Mouse (Mus musculus) C2C12 (cell line): ENCODE results near the gene Tfcp2l1. TPM values are rescaled to one million over a fixed set of nuclear protein-coding genes. Genes with fewer than 3 reads are reported as not detected.

Experiments
- H3K27me3 ChIP-seq: one replicate; pipeline ENCODE4 v1.6.1; 2011; ENCODE audit not compliant: control insufficient read depth, insufficient read depth, insufficient read length
- H3K36me3 ChIP-seq: one replicate; pipeline ENCODE4 v1.6.1; 2011; ENCODE audit not compliant: control insufficient read depth, insufficient read depth
- H3K4me3 ChIP-seq: one replicate; pipeline ENCODE4 v1.5.1; 2011; ENCODE audit warnings: mild to moderate bottlenecking, control low read depth; ENCODE audit not compliant: poor library complexity, insufficient read depth, severe bottlenecking
- H3K79me2 ChIP-seq: one replicate; pipeline ENCODE4 v1.6.1; 2011; ENCODE audit not compliant: control insufficient read depth, insufficient read depth
- H3K79me3 ChIP-seq: one replicate; pipeline ENCODE4 v1.6.1; 2011; ENCODE audit warnings: low read depth, control low read depth
- H3ac ChIP-seq: one replicate; pipeline ENCODE3; 2011; ENCODE audit warnings: low read depth; ENCODE audit not compliant: control insufficient read depth, insufficient read length
- CEBPB ChIP-seq: IDR thresholded peaks from one replicate; pipeline ENCODE4 v1.6.1; 2011; ENCODE audit warnings: low read depth, mild to moderate bottlenecking, control low read depth, moderate library complexity
- CTCF ChIP-seq: IDR thresholded peaks from one replicate; pipeline ENCODE4 v1.5.1; 2011; ENCODE audit not compliant: control insufficient read depth, insufficient read depth, insufficient read length
- FOSL1 ChIP-seq: IDR thresholded peaks from one replicate; pipeline ENCODE4 v1.8.0; 2011; ENCODE audit warnings: mild to moderate bottlenecking, low read length; ENCODE audit not compliant: poor library complexity, insufficient read depth, severe bottlenecking
- MAX ChIP-seq: IDR thresholded peaks from one replicate; pipeline ENCODE4 v1.6.1; 2011; ENCODE audit warnings: mild to moderate bottlenecking, control low read depth
- MYOD1 ChIP-seq: IDR thresholded peaks from one replicate; pipeline ENCODE4 v1.6.1; 2011; ENCODE audit warnings: low read depth; ENCODE audit not compliant: control insufficient read depth, insufficient read length
- MYOG ChIP-seq: IDR thresholded peaks from one replicate; pipeline ENCODE4 v1.6.1; 2011; ENCODE audit not compliant: control insufficient read depth, insufficient read length; ENCODE audit errors: extremely low read depth
- USF1 ChIP-seq: IDR thresholded peaks from one replicate; pipeline ENCODE4 v1.6.1; 2011; ENCODE audit warnings: low read depth, mild to moderate bottlenecking, control low read depth, moderate library complexity
- polyA plus RNA-seq: library from polyadenylated mRNA; unstranded; fragments of >200 nt; fragmentation: generic; extraction: Trizol; gene quantifications from one replicate; pipeline ENCODE4 v1.2.1, GENCODE M21; 2012; ENCODE audit warnings: missing spikeins

Tfcp2l1 gene
- polyA plus RNA-seq, 1 experiment, result 0.09 TPM

GRCm38 (mm10) chr1:118625921-118626320 is 1.8 kb upstream of the Tfcp2l1 start:
- Histone ChIP-seq H3K79me3 (no peaks in the 10 kb centered on the region), H3K36me3 (no peaks in the 10 kb centered on the region), H3ac (no peak overlapping the region), H3K4me3 (no peak overlapping the region), H3K79me2 (no peaks in the 10 kb centered on the region), H3K27me3 (peaks cover 21% of the 10 kb centered on the region)
- no peak for TF ChIP-seq USF1
- TF ChIP-seq MYOG, result no peak
- TF ChIP-seq CTCF, result no peak

DNA sequence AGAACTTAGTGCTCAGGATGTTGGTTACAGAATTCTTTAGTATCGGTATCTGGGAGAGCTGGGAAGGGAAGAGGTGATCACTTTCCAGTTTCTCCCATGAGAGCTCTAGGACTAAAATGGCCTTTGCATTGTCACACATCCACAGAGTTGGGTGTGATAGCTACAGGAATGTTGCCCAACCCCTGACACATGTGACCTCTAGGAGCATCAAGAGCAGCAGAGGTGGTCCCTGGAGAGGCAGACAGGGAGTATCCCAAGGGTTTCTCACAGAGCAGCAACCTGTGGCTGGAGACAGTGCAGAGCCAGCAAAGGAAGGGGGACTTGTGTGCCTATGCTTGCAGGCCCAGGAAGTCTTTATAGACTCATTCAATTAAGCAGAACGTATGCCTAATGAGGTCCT is 1.3 kb upstream of the Tfcp2l1 start:
- Histone ChIP-seq H3K79me3 (no peaks in the 10 kb centered on the region), H3K79me2 (no peaks in the 10 kb centered on the region), H3K27me3 (peaks cover 23% of the 10 kb centered on the region), H3K36me3 (no peaks in the 10 kb centered on the region), H3K4me3 (no peak overlapping the region), H3ac (no peak overlapping the region)
- TF ChIP-seq CEBPB (no peak), FOSL1 (no peak), MYOG (no peak), MAX (no peak), CTCF (no peak), USF1 (no peak), MYOD1 (no peak)

- no peaks in the 10 kb centered on the region for H3K79me3 ChIP-seq
- H3K79me2 ChIP-seq, result no peaks in the 10 kb centered on the region
- no peak overlapping the region for H3K4me3 ChIP-seq
- TF ChIP-seq CEBPB (no peak), MYOG (no peak), MYOD1 (no peak), FOSL1 (no peak), USF1 (no peak), MAX (no peak), CTCF (no peak)
- peaks cover 20% of the 10 kb centered on the region for H3K27me3 ChIP-seq
- H3ac ChIP-seq, result no peak overlapping the region
- H3K36me3 ChIP-seq, result no peaks in the 10 kb centered on the region
These were observed 5.8 kb downstream of the Tfcp2l1 start for GRCm38 (mm10) chr1:118633415-118633980.

DNA sequence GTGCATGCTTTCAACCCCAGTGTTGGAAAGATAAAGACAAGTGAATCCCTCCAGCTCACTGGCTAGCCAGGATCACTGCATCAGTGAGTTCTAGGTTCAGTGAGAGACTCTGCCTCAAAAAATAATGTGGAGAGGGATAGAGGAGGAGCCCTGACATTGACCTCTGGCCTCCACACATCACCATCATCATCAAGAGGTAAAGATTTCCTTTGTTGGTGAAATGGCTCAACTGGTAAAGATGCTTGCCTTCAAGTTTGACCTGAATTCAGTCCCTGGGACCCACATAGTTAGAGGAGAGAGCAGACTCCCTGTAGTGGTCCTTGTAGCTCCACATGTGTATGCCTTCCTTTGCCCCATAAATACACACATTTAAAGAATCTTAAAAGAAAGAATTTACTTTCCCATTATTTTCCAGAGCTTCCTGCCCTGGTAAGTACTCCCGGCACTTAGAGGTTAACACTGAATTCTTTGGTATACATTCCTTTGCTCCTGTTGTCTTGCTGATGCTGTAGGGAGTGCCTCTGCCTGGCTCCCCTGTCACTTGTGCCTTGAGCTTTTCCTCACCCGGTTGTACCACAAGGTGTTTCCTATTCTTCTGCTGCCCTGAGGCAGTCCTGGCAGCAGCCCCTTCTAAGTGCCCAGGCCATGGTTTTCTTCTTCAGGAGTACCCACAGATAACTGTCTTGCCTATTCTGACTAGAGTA is 14.7 kb downstream of the Tfcp2l1 start:
- Histone ChIP-seq H3ac (no peak overlapping the region), H3K79me3 (no peaks in the 10 kb centered on the region), H3K79me2 (no peaks in the 10 kb centered on the region), H3K36me3 (no peaks in the 10 kb centered on the region), H3K4me3 (no peak overlapping the region), H3K27me3 (peaks cover 3% of the 10 kb centered on the region)
- TF ChIP-seq MYOD1 (no peak), USF1 (no peak), MYOG (no peak), MAX (no peak), FOSL1 (no peak), CEBPB (no peak), CTCF (no peak)

DNA sequence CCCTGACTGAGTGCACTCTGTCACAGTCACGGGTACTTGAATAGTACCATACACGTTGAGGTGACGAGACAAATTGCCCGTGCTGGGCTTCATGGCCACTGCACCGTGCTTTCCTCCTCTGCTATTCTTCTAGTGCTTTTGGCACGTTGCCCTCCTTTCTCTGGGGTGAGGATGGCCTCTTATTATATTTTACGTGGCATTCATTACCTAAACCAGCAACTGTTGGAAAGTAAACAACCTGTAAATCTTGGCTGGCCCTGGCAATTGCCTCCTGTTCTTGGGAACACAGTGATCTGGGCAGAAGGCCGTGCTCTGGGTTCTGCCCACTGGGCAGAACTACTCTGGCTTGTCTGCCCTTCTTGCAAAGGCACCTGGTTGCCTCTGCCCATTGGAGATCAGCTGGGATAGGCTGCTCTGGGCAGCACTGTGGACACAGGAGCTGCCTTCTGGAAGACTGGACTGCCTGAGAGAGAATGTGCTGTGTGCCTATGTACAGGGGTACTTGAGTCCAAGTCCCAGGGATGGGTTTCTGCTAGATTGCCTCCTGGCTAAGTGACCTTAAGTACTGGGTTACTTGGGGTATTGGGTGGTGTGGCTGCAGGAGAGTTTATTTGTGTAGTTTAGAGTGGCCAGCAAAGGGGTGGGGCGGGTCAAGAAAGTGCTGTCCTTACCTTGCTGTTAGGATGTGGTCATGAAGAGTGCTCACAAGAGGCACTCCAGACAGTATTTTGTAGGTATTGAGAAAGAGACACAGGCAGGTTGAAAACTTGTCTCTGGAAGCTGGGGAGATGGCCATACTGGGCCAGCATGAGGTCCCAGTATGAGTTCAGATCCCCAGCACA is 15.6 kb downstream of the Tfcp2l1 start:
- Histone ChIP-seq H3K4me3 (no peak overlapping the region), H3K79me2 (no peaks in the 10 kb centered on the region), H3K27me3 (peaks cover 3% of the 10 kb centered on the region), H3K79me3 (no peaks in the 10 kb centered on the region), H3K36me3 (no peaks in the 10 kb centered on the region), H3ac (no peak overlapping the region)
- TF ChIP-seq MAX, result no peak
- no peak for TF ChIP-seq USF1
- TF ChIP-seq MYOG, result no peak
- no peak for TF ChIP-seq FOSL1
- TF ChIP-seq CTCF, result no peak
- no peak for TF ChIP-seq MYOD1
- TF ChIP-seq CEBPB, result no peak
